Mouse (Mus musculus): ENCODE measurements around the gene Krt12.

Gene Krt12

GRCm38 (mm10) chr11:99422159-99422558 is at the start of gene Krt12:
Gene Krt12, minus strand, starts transcription at chr11:99422259.
- in situ Hi-C loops (cut with MboI, MseI): no loop called here

- in situ Hi-C loops (cut with MboI, MseI): loop anchor here (5.0 to 10.0 kb wide), 2 partner anchors 536 to 818 kb away; no protein-coding TSS in a partner anchor
These were observed 47.2 kb upstream of the Krt12 start for GRCm38 (mm10) chr11:99469228-99469627.

- in situ Hi-C loops (cut with MboI, MseI): loop anchor here (5.0 to 10.0 kb wide), 2 partner anchors 536 to 819 kb away; no protein-coding TSS in a partner anchor
These were observed 46.5 kb upstream of the Krt12 start for GRCm38 (mm10) chr11:99468566-99468965.

- in situ Hi-C loops (cut with MboI, MseI): loop anchor here (5.0 to 10.0 kb wide), 2 partner anchors 538 to 821 kb away; no protein-coding TSS in a partner anchor
These were observed 44.3 kb upstream of the Krt12 start for GRCm38 (mm10) chr11:99466316-99466715.

GRCm38 (mm10) chr11:99464836-99465235 is 42.8 kb upstream of the Krt12 start:
- in situ Hi-C loops (cut with MboI, MseI): loop anchor here (5.0 to 10.0 kb wide), 3 partner anchors 83 to 822 kb away; no protein-coding TSS in a partner anchor

- in situ Hi-C loops (cut with MboI, MseI): loop anchor here (5.0 to 10.0 kb wide), 2 partner anchors 81 to 542 kb away; no protein-coding TSS in a partner anchor
These were observed 41.1 kb upstream of the Krt12 start for GRCm38 (mm10) chr11:99463155-99463554.

GRCm38 (mm10) chr11:99461736-99462135 is 39.7 kb upstream of the Krt12 start:
- in situ Hi-C loops (cut with MboI, MseI): loop anchor here (5.0 to 10.0 kb wide), 2 partner anchors 79 to 543 kb away; no protein-coding TSS in a partner anchor

GRCm38 (mm10) chr11:99458887-99459286 is 36.8 kb upstream of the Krt12 start:
- in situ Hi-C loops (cut with MboI, MseI): no loop called here

- in situ Hi-C loops (cut with MboI, MseI): no loop called here
These were observed 32.7 kb upstream of the Krt12 start for GRCm38 (mm10) chr11:99454759-99455158.

GRCm38 (mm10) chr11:99454044-99454443 is 32.0 kb upstream of the Krt12 start:
- in situ Hi-C loops (cut with MboI, MseI): no loop called here

- in situ Hi-C loops (cut with MboI, MseI): no loop called here
These were observed 26.7 kb upstream of the Krt12 start for GRCm38 (mm10) chr11:99448769-99449168.

- in situ Hi-C loops (cut with MboI, MseI): no loop called here
These were observed 19.2 kb upstream of the Krt12 start for GRCm38 (mm10) chr11:99441220-99441619.

GRCm38 (mm10) chr11:99439465-99439864 is 17.4 kb upstream of the Krt12 start:
- in situ Hi-C loops (cut with MboI, MseI): no loop called here

- in situ Hi-C loops (cut with MboI, MseI): no loop called here
These were observed 15.9 kb upstream of the Krt12 start, which contains the start of gene Krt20 for GRCm38 (mm10) chr11:99437972-99438371. Gene Krt20, minus strand, starts transcription at chr11:99438150.

- in situ Hi-C loops (cut with MboI, MseI): no loop called here
These were observed 14.6 kb upstream of the Krt12 start for GRCm38 (mm10) chr11:99436625-99437024.

- in situ Hi-C loops (cut with MboI, MseI): no loop called here
These were observed 8.6 kb upstream of the Krt12 start for GRCm38 (mm10) chr11:99430670-99431069.

GRCm38 (mm10) chr11:99420586-99420985 is 1.5 kb downstream of the Krt12 start:
- in situ Hi-C loops (cut with MboI, MseI): no loop called here

GRCm38 (mm10) chr11:99417819-99418218 is 4.2 kb downstream of the Krt12 start:
- in situ Hi-C loops (cut with MboI, MseI): no loop called here

GRCm38 (mm10) chr11:99416902-99417301 is 5.2 kb downstream of the Krt12 start:
- in situ Hi-C loops (cut with MboI, MseI): no loop called here

- in situ Hi-C loops (cut with MboI, MseI): no loop called here
These were observed 7.5 kb downstream of the Krt12 start for GRCm38 (mm10) chr11:99414463-99415147.

GRCm38 (mm10) chr11:99413247-99413646 is 8.8 kb downstream of the Krt12 start:
- in situ Hi-C loops (cut with MboI, MseI): no loop called here

- in situ Hi-C loops (cut with MboI, MseI): no loop called here
These were observed 15.9 kb downstream of the Krt12 start for GRCm38 (mm10) chr11:99406186-99406585.

GRCm38 (mm10) chr11:99399956-99400549 is 22.0 kb downstream of the Krt12 start:
- in situ Hi-C loops (cut with MboI, MseI): no loop called here
